Mouse (Mus musculus) hindbrain, embryonic 14.5 days (tissue): Measurements from ENCODE around the gene Cd300lg. TPM values are rescaled to one million over a fixed set of nuclear protein-coding genes. Genes with fewer than 3 reads are reported as not detected.

Experiments used
- ATAC-seq: fragments of 200-750 bp; cut with Nextera tagmentation; 2 replicates; pipeline ENCODE4 v1.8.0; 2017; ENCODE audit warnings: moderate number of reproducible peaks, mild to moderate bottlenecking, moderate TSS enrichment, moderate library complexity; ENCODE audit not compliant: low FRiP score
- DNase-seq: peaks from one replicate; pipeline ENCODE4 v3.0.0-alpha.2; 2015; ENCODE audit warnings: low spot score
- H3K27ac ChIP-seq: fragments of 300-500 bp; sonication (generic); 2 replicates; pipeline ENCODE4 v1.5.1; 2014; ENCODE audit warnings: mild to moderate bottlenecking, moderate library complexity
- H3K27me3 ChIP-seq: fragments of 300-500 bp; sonication (generic); 2 replicates; pipeline ENCODE4 v1.6.1; 2014; ENCODE audit warnings: mild to moderate bottlenecking, low read length, mixed read lengths; ENCODE audit not compliant: control insufficient read depth, insufficient read depth
- H3K36me3 ChIP-seq: fragments of 300-500 bp; sonication (generic); replicated peaks from 2 replicates; pipeline ENCODE4 v1.6.1; 2014; ENCODE audit not compliant: control insufficient read depth, insufficient read depth
- H3K4me1 ChIP-seq: fragments of 300-500 bp; sonication (generic); replicated peaks from 2 replicates; pipeline ENCODE4 v1.6.1; 2014; ENCODE audit warnings: antibody characterized with exemption, low read length, mixed read lengths; ENCODE audit not compliant: control insufficient read depth, insufficient read depth
- H3K4me2 ChIP-seq: fragments of 300-500 bp; sonication (generic); replicated peaks from 2 replicates; pipeline ENCODE4 v1.6.1; 2014; ENCODE audit warnings: mild to moderate bottlenecking, moderate library complexity
- H3K4me3 ChIP-seq: fragments of 300-500 bp; sonication (generic); replicated peaks from 2 replicates; pipeline ENCODE4 v1.5.1; 2014; ENCODE audit warnings: mild to moderate bottlenecking, low read length
- H3K9ac ChIP-seq: fragments of 300-500 bp; sonication (generic); 2 replicates; pipeline ENCODE4 v1.6.1; 2014
- H3K9me3 ChIP-seq: fragments of 300-500 bp; sonication (generic); 2 replicates; pipeline ENCODE4 v1.6.1; 2016; ENCODE audit warnings: low read length; ENCODE audit not compliant: control insufficient read depth
- WGBS: fragments of 180-500 bp; shearing (Covaris S2); extraction: QIAGEN DNeasy Blood & Tissue Kit; methylation state at CpG from one replicate; pipeline ENCODE4 v1.1.7; 2014; 5-methylcytosine and 5-hydroxymethylcytosine counted together
- polyA plus RNA-seq: library from polyadenylated mRNA; unstranded; fragments of >200 nt; fragmentation: Nextera tagmentation; extraction: Ambion mirVana; gene quantifications from 2 replicates; pipeline ENCODE4 v1.2.1, GENCODE M21; 2014

Cd300lg gene
- polyA plus RNA-seq, 1 experiment from 2014 or later = 0.27 TPM

DNA sequence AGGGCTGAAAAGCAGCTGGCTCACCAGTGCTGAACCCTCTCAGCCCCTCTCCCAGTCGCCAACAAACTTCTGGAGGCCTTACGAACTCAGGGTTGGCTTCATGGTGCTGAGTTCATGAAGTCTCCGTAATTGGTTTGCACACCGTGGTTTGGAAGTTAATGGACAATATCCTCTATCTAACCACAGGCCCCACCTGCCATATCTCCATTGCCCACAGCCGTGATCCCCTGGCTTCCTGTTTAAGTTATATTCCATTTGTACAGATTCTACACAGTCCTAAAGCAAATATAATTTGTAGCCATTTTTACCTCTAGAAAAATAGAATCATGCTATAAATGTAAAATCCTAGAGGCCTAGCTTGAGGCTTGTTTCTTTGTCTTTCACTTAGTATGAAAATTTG is 31.4 kb downstream of the Cd300lg start:
- ATAC-seq = no peak
- no peaks in the 10 kb centered on the region for H3K27me3 ChIP-seq
- H3K4me3 ChIP-seq = no peak overlapping the region
- H3K9ac ChIP-seq = no peak overlapping the region
- no peak for DNase-seq
- H3K4me2 ChIP-seq = no peak overlapping the region
- H3K27ac ChIP-seq = no peak overlapping the region
- H3K36me3 ChIP-seq = peaks cover 7% of the 10 kb centered on the region
- peaks cover 9% of the 10 kb centered on the region; the same call in 1 of the 2 replicates for H3K4me1 ChIP-seq
- WGBS = 87% methylated on average over 5 of the region's 5 CpGs
- no peaks in the 10 kb centered on the region for H3K9me3 ChIP-seq

GRCm38 (mm10) chr11:102073722-102074121 is 32.4 kb downstream of the Cd300lg start:
- ATAC-seq = no peak
- no peak overlapping the region for H3K27ac ChIP-seq
- no peak overlapping the region for H3K4me2 ChIP-seq
- no peak overlapping the region for H3K9ac ChIP-seq
- peaks cover 9% of the 10 kb centered on the region; the same call in 1 of the 2 replicates for H3K4me1 ChIP-seq
- no peak for DNase-seq
- no peak overlapping the region for H3K4me3 ChIP-seq
- H3K36me3 ChIP-seq = peaks cover 17% of the 10 kb centered on the region
- H3K9me3 ChIP-seq = no peaks in the 10 kb centered on the region
- WGBS = 61% methylated on average over 14 of the region's 14 CpGs
- no peaks in the 10 kb centered on the region for H3K27me3 ChIP-seq

GRCm38 (mm10) chr11:102082322-102082721 is 41.0 kb downstream of the Cd300lg start:
- no peaks in the 10 kb centered on the region for H3K9me3 ChIP-seq
- ATAC-seq (peak; percentile 83), DNase-seq (peak; percentile 80)
- H3K4me2 ChIP-seq = peak overlapping the region; percentile 83
- H3K4me1 ChIP-seq = peaks cover 32% of the 10 kb centered on the region
- peak overlapping the region; percentile 63 for H3K9ac ChIP-seq
- no peaks in the 10 kb centered on the region for H3K27me3 ChIP-seq
- peak overlapping the region; percentile 34 for H3K4me3 ChIP-seq
- H3K36me3 ChIP-seq = peaks cover 25% of the 10 kb centered on the region
- peak overlapping the region; percentile 59; the same call in 1 of the 2 replicates for H3K27ac ChIP-seq
- 1% methylated on average over 18 of the region's 18 CpGs for WGBS

DNA sequence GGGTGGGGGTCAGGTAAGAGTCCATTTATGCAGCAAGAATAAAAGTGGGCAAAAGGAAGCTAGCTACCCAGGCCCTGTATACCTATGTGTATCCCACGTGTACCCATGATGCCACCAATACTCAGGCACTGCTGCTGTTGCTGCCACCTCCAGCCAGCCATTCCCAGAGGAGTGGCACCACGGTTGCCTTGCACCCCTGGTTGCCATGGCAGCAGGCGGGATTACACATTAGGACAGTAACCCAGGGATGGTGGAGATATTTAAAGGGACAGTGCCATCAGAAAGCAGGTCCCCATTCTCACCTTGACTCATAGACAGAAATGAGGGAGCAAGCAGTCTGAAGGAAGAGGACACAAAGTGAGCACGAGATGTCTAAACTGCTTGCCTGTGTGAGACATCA is 41.9 kb downstream of the Cd300lg start:
- Histone ChIP-seq H3K4me3 (no peak overlapping the region), H3K4me1 (peaks cover 32% of the 10 kb centered on the region), H3K36me3 (peaks cover 19% of the 10 kb centered on the region), H3K9me3 (no peaks in the 10 kb centered on the region), H3K27ac (peak overlapping the region; percentile 59), H3K4me2 (peak overlapping the region; percentile 83), H3K27me3 (no peaks in the 10 kb centered on the region), H3K9ac (no peak overlapping the region)
- no peak for ATAC-seq
- 39% methylated on average over 4 of the region's 4 CpGs for WGBS
- no peak for DNase-seq

- Histone ChIP-seq H3K4me2 (no peak overlapping the region), H3K27me3 (no peaks in the 10 kb centered on the region), H3K4me1 (peaks cover 33% of the 10 kb centered on the region), H3K36me3 (peaks cover 11% of the 10 kb centered on the region), H3K9me3 (no peaks in the 10 kb centered on the region), H3K9ac (no peak overlapping the region), H3K4me3 (no peak overlapping the region), H3K27ac (no peak overlapping the region)
- ATAC-seq = no peak
- no peak for DNase-seq
- 42% methylated on average over 7 of the region's 7 CpGs for WGBS
Measured at GRCm38 (mm10) chr11:102084159-102084558, 42.9 kb downstream of the Cd300lg start.

GRCm38 (mm10) chr11:102086331-102086730 is 45.0 kb downstream of the Cd300lg start:
- Histone ChIP-seq H3K4me2 (peak overlapping the region; percentile 73), H3K27me3 (no peaks in the 10 kb centered on the region), H3K4me3 (peak overlapping the region; percentile 57), H3K9me3 (no peaks in the 10 kb centered on the region), H3K9ac (peak overlapping the region; percentile 82), H3K4me1 (peaks cover 38% of the 10 kb centered on the region), H3K36me3 (peaks cover 6% of the 10 kb centered on the region; the same call in 1 of the 2 replicates), H3K27ac (peak overlapping the region; percentile 98)
- ATAC-seq (no peak), DNase-seq (peak; percentile 59)
- 9% methylated on average over 3 of the region's 3 CpGs for WGBS

DNA sequence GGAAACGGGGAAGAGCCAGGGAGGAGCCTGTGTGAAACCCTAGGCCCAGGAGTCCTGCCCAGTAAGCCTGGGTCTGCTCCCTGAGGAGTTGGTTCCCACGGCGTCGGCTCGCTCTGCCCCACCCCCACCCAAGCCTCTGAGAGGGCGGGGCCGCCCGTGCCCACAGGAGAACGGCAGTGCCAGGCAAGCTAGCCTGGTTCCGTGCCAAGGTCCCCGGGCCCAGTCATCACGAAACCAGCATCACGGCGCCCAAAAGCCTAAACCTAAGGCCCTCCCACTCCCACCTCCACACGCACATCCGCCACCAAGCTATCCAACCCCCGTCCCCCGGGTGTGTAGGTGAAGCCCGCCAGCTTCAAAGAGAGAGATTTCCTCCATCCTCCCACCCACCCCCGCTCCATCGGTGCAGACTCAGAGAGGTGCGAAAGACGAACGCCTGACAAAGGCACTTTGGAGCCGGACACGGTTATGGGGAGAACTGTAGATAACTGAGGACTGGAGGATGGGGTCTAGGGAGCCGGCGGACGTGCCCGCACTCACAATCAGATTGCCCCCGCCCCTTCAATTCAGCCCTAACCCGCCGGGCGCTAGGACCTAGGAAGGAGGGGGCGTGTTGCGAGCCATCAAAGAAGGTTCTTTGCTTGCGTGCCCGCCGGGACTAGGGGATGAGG is 45.9 kb downstream of the Cd300lg start:
- Histone ChIP-seq H3K27me3 (no peaks in the 10 kb centered on the region), H3K4me3 (peak overlapping the region; percentile 57), H3K9me3 (no peaks in the 10 kb centered on the region), H3K9ac (peak overlapping the region; percentile 82), H3K4me2 (peak overlapping the region; percentile 73), H3K4me1 (peaks cover 31% of the 10 kb centered on the region), H3K36me3 (peaks cover 6% of the 10 kb centered on the region; the same call in 1 of the 2 replicates), H3K27ac (peak overlapping the region; percentile 98)
- ATAC-seq = peak; percentile 86
- DNase-seq = peak; percentile 84
- under 1% methylated on average over 38 of the region's 39 CpGs for WGBS

DNA sequence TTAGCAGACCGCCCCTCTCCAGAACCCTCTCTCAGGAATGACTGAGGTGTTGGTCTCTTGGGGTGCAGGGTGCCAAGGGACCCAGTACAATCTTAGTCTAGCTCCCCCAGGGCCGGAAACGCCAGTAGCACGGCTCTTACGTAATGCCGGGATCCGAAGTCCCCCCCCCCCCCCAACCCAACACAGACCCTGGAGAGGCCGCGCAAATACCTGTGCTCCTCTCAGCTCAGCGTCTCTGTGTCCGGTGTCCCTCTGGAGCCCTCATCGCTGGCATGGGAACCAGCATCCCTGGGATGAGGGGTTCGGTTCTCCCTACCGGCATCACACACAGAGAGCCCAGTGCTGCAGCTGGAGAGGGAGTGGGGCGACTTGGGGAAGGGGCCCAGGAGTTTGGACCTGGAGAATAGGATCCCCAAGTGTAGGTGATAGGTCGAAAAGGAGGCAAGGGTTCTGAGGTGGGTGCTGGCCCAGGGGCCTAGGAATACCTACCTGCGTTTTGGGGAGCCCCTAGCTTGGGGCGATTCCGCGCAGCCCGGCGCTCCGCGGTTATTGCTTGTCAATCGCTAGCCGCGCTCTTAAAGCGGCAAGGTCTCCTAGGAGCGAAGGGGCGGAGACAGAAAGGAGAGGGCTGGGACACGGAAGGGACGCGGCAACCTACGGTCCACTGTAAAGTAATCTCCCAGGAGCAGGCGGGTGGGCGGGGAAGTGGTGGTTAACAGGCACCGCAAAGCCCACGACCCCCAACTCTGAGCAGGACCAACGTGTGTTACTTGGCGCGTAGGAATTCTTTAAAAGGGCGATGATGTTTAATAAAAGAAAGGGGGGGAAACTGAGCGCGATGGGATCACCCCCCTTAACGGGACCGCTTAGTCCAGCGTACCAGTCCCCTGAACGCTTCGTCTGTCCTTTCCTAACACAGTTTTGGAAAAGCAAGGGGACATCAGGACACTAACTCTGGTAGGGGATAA is 46.9 kb downstream of the Cd300lg start, which contains the start of gene Mpp2:
Mpp2 (minus strand) TSS at position 585 of the 968 bp plus-strand sequence.
- Histone ChIP-seq H3K9me3 (no peaks in the 10 kb centered on the region), H3K4me1 (peaks cover 21% of the 10 kb centered on the region), H3K27me3 (no peaks in the 10 kb centered on the region), H3K36me3 (peaks cover 6% of the 10 kb centered on the region; the same call in 1 of the 2 replicates), H3K9ac (peak within 1 kb of the TSS; percentile 82), H3K27ac (peak within 1 kb of the TSS; percentile 98), H3K4me2 (peak within 1 kb of the TSS; percentile 73), H3K4me3 (peak within 1 kb of the TSS; percentile 57)
- DNase-seq = peak; percentile 78
- WGBS = under 1% methylated on average over 49 of the region's 49 CpGs
- peak; percentile 49 for ATAC-seq
